Mouse (Mus musculus): Measurements from ENCODE around the gene Rasgrf2. TPM values are rescaled to one million over a fixed set of nuclear protein-coding genes. Genes with fewer than 3 reads are reported as not detected.

The Rasgrf2 gene
- polyA plus RNA-seq, 1 experiment = 0.51 TPM

DNA sequence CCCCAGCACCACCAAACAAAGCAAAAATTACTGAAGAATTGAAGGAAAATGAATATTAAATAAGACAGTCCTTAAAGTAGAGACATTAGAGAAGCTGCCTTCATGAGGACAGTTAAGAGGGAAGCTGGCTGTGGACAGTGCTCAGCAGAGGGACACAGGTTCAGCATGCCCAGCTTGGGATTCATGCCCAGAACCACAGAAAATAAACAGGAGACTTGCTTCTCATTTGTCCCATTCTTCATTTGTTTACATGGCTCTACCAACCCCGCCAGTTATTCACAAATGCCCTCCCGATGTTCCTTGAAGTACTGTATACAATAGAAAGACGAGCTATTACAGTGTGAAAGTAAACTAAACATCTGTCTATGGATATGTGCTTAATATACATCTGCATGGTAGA lies 17.4 kb downstream of the Rasgrf2 start:
- H3K4me3 ChIP-seq (ENCODE audit: insufficient read depth, low read length) = no peak overlapping the region
- no peak for TF ChIP-seq CTCF (IDR thresholded peaks at IDR 0.05; ENCODE audit: low read depth, low read length)
- no peak for TF ChIP-seq POLR2A (IDR thresholded peaks at IDR 0.05; ENCODE audit: borderline replicate concordance, low read depth, low read length)
- H3K27ac ChIP-seq (ENCODE audit: insufficient read depth, low read depth, low read length) = no peak overlapping the region
- no peaks in the 10 kb centered on the region for H3K4me1 ChIP-seq (ENCODE audit: control insufficient read depth, insufficient read depth, low read length)

DNA sequence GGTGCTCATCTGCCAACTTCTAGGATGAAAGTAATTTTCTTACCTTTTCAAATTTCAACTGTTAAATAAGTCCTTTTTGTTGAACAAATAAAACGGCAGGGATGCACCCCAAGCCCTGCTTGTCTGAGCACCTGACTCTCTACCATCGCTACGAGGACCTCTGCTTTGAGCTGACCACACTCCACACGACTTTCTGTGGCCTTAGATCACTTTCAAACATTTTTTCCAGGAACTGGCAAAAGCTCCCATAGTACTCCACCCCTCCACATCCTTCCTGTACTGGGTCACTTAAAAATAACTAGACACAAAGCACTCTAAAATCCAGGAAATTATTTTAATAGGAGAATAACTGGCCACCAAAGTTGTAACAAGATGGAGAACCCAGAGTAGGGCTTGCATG lies 23.2 kb downstream of the Rasgrf2 start:
- no peaks in the 10 kb centered on the region for H3K4me1 ChIP-seq (ENCODE audit: control insufficient read depth, insufficient read depth, low read length)
- H3K4me3 ChIP-seq (ENCODE audit: insufficient read depth, low read length) = no peak overlapping the region
- TF ChIP-seq CTCF (IDR thresholded peaks at IDR 0.05; ENCODE audit: low read depth, low read length) (no peak), POLR2A (IDR thresholded peaks at IDR 0.05; ENCODE audit: borderline replicate concordance, low read depth, low read length) (no peak)

DNA sequence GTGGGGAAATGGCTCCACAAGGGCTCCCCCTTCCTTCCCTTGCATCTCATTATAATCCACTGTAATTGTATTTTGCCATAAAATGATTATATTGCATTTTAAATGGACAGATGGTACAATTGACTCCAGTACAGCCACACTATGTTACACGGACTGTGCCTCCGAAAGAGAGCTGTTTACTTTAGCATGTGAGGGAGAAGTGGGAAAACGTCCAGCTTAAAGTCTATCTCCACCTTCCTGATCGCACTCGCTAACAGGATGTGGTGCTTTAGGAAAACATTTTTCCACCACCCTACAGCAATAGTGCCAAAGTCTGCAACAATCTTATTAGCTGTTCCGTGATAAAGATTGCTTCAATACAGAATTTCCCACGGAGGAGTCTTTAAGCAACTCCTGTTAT lies 27.2 kb downstream of the Rasgrf2 start:
- no peak overlapping the region for H3K4me3 ChIP-seq (ENCODE audit: insufficient read depth, low read length)
- no peaks in the 10 kb centered on the region for H3K4me1 ChIP-seq (ENCODE audit: control insufficient read depth, insufficient read depth, low read length)
- no peak overlapping the region for H3K27ac ChIP-seq (ENCODE audit: insufficient read depth, low read depth, low read length)
- no peak for TF ChIP-seq POLR2A (IDR thresholded peaks at IDR 0.05; ENCODE audit: borderline replicate concordance, low read depth, low read length)
- TF ChIP-seq CTCF (IDR thresholded peaks at IDR 0.05; ENCODE audit: low read depth, low read length) = no peak

More for the DNA sequence above, 23.2 kb downstream of the Rasgrf2 start:
- no peak overlapping the region for H3K27ac ChIP-seq (ENCODE audit: insufficient read depth, low read depth, low read length)

GRCm38 (mm10) chr13:92098484-92098883 lies 33.0 kb downstream of the Rasgrf2 start:
- TF ChIP-seq POLR2A (IDR thresholded peaks at IDR 0.05; ENCODE audit: borderline replicate concordance, low read depth, low read length) = no peak
- no peak for TF ChIP-seq CTCF (IDR thresholded peaks at IDR 0.05; ENCODE audit: low read depth, low read length)
- H3K4me1 ChIP-seq (ENCODE audit: control insufficient read depth, insufficient read depth, low read length) = no peaks in the 10 kb centered on the region
- no peak overlapping the region for H3K4me3 ChIP-seq (ENCODE audit: insufficient read depth, low read length)
- no peak overlapping the region for H3K27ac ChIP-seq (ENCODE audit: insufficient read depth, low read depth, low read length)

- Histone ChIP-seq H3K4me1 (ENCODE audit: control insufficient read depth, insufficient read depth, low read length) (no peaks in the 10 kb centered on the region), H3K4me3 (ENCODE audit: insufficient read depth, low read length) (no peak overlapping the region), H3K27ac (ENCODE audit: insufficient read depth, low read depth, low read length) (no peak overlapping the region)
- TF ChIP-seq POLR2A (IDR thresholded peaks at IDR 0.05; ENCODE audit: borderline replicate concordance, low read depth, low read length) (no peak), CTCF (IDR thresholded peaks at IDR 0.05; ENCODE audit: low read depth, low read length) (no peak)
Observed at GRCm38 (mm10) chr13:92095131-92096090, 36.0 kb downstream of the Rasgrf2 start.

DNA sequence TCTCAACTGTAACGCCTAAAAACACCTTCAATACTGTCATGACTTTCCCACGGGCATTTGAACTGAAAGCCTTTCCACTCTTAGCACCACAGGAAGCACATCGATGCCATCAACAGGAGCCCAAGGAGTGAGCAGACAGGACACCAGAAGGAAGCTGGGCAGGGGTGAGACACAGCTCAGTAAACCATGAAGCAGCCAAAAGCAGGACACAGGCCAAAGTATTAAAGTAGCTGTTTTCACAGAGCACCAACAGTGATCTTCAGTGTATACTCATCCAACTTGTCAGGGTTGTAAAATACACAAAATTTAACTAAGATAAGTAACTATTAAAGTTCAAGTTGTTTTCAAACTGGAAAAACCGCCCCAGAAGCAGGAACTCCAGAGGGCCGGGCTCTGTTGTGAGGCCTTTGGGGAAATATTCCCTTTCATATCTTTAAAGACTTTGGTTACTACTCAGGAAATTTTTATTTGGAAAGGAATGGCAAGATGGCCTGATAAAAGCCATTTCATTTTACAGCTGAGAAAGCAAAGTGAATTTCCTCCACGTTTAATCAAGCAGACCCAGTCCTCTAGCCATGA lies 37.7 kb downstream of the Rasgrf2 start:
- Histone ChIP-seq H3K4me1 (ENCODE audit: control insufficient read depth, insufficient read depth, low read length) (no peaks in the 10 kb centered on the region), H3K27ac (ENCODE audit: insufficient read depth, low read depth, low read length) (no peak overlapping the region), H3K4me3 (ENCODE audit: insufficient read depth, low read length) (no peak overlapping the region)
- TF ChIP-seq CTCF (IDR thresholded peaks at IDR 0.05; ENCODE audit: low read depth, low read length) (no peak), POLR2A (IDR thresholded peaks at IDR 0.05; ENCODE audit: borderline replicate concordance, low read depth, low read length) (no peak)

- TF ChIP-seq POLR2A (IDR thresholded peaks at IDR 0.05; ENCODE audit: borderline replicate concordance, low read depth, low read length) (no peak), CTCF (IDR thresholded peaks at IDR 0.05; ENCODE audit: low read depth, low read length) (no peak)
- no peaks in the 10 kb centered on the region for H3K4me1 ChIP-seq (ENCODE audit: control insufficient read depth, insufficient read depth, low read length)
- H3K4me3 ChIP-seq (ENCODE audit: insufficient read depth, low read length) = no peak overlapping the region
- H3K27ac ChIP-seq (ENCODE audit: insufficient read depth, low read depth, low read length) = no peak overlapping the region
Observed at GRCm38 (mm10) chr13:92073111-92073510, 58.3 kb downstream of the Rasgrf2 start.

- TF ChIP-seq CTCF (IDR thresholded peaks at IDR 0.05; ENCODE audit: low read depth, low read length) = no peak
- TF ChIP-seq POLR2A (IDR thresholded peaks at IDR 0.05; ENCODE audit: borderline replicate concordance, low read depth, low read length) = no peak
- H3K4me1 ChIP-seq (ENCODE audit: control insufficient read depth, insufficient read depth, low read length) = no peaks in the 10 kb centered on the region
- no peak overlapping the region for H3K4me3 ChIP-seq (ENCODE audit: insufficient read depth, low read length)
- no peak overlapping the region for H3K27ac ChIP-seq (ENCODE audit: insufficient read depth, low read depth, low read length)
Observed at GRCm38 (mm10) chr13:92068651-92069050, 62.8 kb downstream of the Rasgrf2 start.

GRCm38 (mm10) chr13:92067831-92068230 lies 63.6 kb downstream of the Rasgrf2 start:
- Histone ChIP-seq H3K4me3 (ENCODE audit: insufficient read depth, low read length) (no peak overlapping the region), H3K4me1 (ENCODE audit: control insufficient read depth, insufficient read depth, low read length) (no peaks in the 10 kb centered on the region), H3K27ac (ENCODE audit: insufficient read depth, low read depth, low read length) (no peak overlapping the region)
- no peak for TF ChIP-seq CTCF (IDR thresholded peaks at IDR 0.05; ENCODE audit: low read depth, low read length)
- TF ChIP-seq POLR2A (IDR thresholded peaks at IDR 0.05; ENCODE audit: borderline replicate concordance, low read depth, low read length) = no peak

- Histone ChIP-seq H3K4me1 (ENCODE audit: control insufficient read depth, insufficient read depth, low read length) (no peaks in the 10 kb centered on the region), H3K27ac (ENCODE audit: insufficient read depth, low read depth, low read length) (no peak overlapping the region), H3K4me3 (ENCODE audit: insufficient read depth, low read length) (no peak overlapping the region)
- no peak for TF ChIP-seq POLR2A (IDR thresholded peaks at IDR 0.05; ENCODE audit: borderline replicate concordance, low read depth, low read length)
- no peak for TF ChIP-seq CTCF (IDR thresholded peaks at IDR 0.05; ENCODE audit: low read depth, low read length)
Observed at GRCm38 (mm10) chr13:92053748-92054147, 77.7 kb downstream of the Rasgrf2 start.
